Mouse (Mus musculus) stomach, postnatal 0 days (tissue): ENCODE results near the gene Sf3b5. TPM values are rescaled to one million over a fixed set of nuclear protein-coding genes. Genes with fewer than 3 reads are reported as not detected.
"Not testable (repeated sequence)": the region's sequence is repeated elsewhere in the genome, so short reads cannot be mapped to it uniquely, and the experiment has no call there.

Experiments used
- ATAC-seq: fragments of 200-750 bp; cut with Nextera tagmentation; 2 replicates; pipeline ENCODE4 v1.8.0; 2017; ENCODE audit not compliant: low FRiP score, low TSS enrichment
- DNase-seq: peaks from one replicate; pipeline ENCODE4 v3.0.0-alpha.2; 2016; ENCODE audit warnings: low spot score
- H3K27ac ChIP-seq: fragments of 300-500 bp; sonication (generic); replicated peaks from 2 replicates; pipeline ENCODE4 v1.5.1; 2014; ENCODE audit warnings: mild to moderate bottlenecking, control low read depth
- H3K27me3 ChIP-seq: fragments of 300-500 bp; sonication (generic); 2 replicates; pipeline ENCODE4 v1.6.1; 2014; ENCODE audit warnings: low read length; ENCODE audit not compliant: control insufficient read depth, insufficient read depth
- H3K36me3 ChIP-seq: fragments of 300-500 bp; sonication (generic); 2 replicates; pipeline ENCODE4 v1.6.1; 2014; ENCODE audit warnings: low read length, mixed read lengths; ENCODE audit not compliant: control insufficient read depth, insufficient read depth
- H3K4me1 ChIP-seq: fragments of 300-500 bp; sonication (generic); replicated peaks from 2 replicates; pipeline ENCODE4 v1.6.1; 2014; ENCODE audit warnings: antibody characterized with exemption; ENCODE audit not compliant: control insufficient read depth, insufficient read depth
- H3K4me2 ChIP-seq: fragments of 300-500 bp; sonication (generic); replicated peaks from 2 replicates; pipeline ENCODE4 v1.6.1; 2014; ENCODE audit warnings: low read depth, mild to moderate bottlenecking, control low read depth, moderate library complexity
- H3K4me3 ChIP-seq: fragments of 300-500 bp; sonication (generic); 2 replicates; pipeline ENCODE4 v1.5.1; 2014; ENCODE audit warnings: low read depth, low read length, control low read depth
- H3K9ac ChIP-seq: fragments of 300-500 bp; sonication (generic); 2 replicates; pipeline ENCODE4 v1.6.1; 2014; ENCODE audit warnings: mild to moderate bottlenecking, low read length, control low read depth, mixed read lengths
- H3K9me3 ChIP-seq: fragments of 300-500 bp; sonication (generic); 2 replicates; pipeline ENCODE4 v1.6.1; 2016; ENCODE audit warnings: low read length; ENCODE audit not compliant: control insufficient read depth
- CTCF ChIP-seq: IDR thresholded peaks from 2 replicates; pipeline ENCODE4 v1.5.1; 2016; ENCODE audit warnings: antibody characterized with exemption, low read depth, mild to moderate bottlenecking, moderate library complexity
- EP300 ChIP-seq: optimal IDR thresholded peaks from 2 replicates; pipeline ENCODE3; 2016; ENCODE audit warnings: antibody characterized with exemption
- WGBS: fragments of 180-500 bp; shearing (Covaris S2); extraction: QIAGEN DNeasy Blood & Tissue Kit; methylation state at CpG from one replicate; pipeline ENCODE4 v1.1.7; 2014; 5-methylcytosine and 5-hydroxymethylcytosine counted together
- polyA plus RNA-seq: library from polyadenylated mRNA; unstranded; fragments of >200 nt; fragmentation: Nextera tagmentation; extraction: Ambion mirVana; gene quantifications from 2 replicates; pipeline ENCODE4 v1.2.1, GENCODE M21; 2015

The Sf3b5 gene
- polyA plus RNA-seq, 1 experiment from 2014 or later = 29.3 TPM

GRCm38 (mm10) chr10:13014026-13014425 is 8.9 kb downstream of the Sf3b5 start:
- H3K4me3 ChIP-seq = no peak overlapping the region
- 0 out of 2 replicates have a peak, but pooled peaks cover 4% of the 10 kb centered on the region for H3K4me1 ChIP-seq
- H3K9me3 ChIP-seq = no peaks in the 10 kb centered on the region
- H3K9ac ChIP-seq = no peak overlapping the region
- ATAC-seq (no peak), DNase-seq (no peak)
- WGBS = 61% methylated on average over 7 of the region's 7 CpGs
- no peak overlapping the region for H3K27ac ChIP-seq
- H3K36me3 ChIP-seq = no peaks in the 10 kb centered on the region
- H3K27me3 ChIP-seq = no peaks in the 10 kb centered on the region
- no peak for TF ChIP-seq CTCF
- TF ChIP-seq EP300 = no peak
- no peak overlapping the region for H3K4me2 ChIP-seq

GRCm38 (mm10) chr10:13016573-13016972 is 11.4 kb downstream of the Sf3b5 start:
- Histone ChIP-seq H3K27ac (no peak overlapping the region), H3K36me3 (no peaks in the 10 kb centered on the region), H3K9me3 (no peaks in the 10 kb centered on the region), H3K4me1 (no peaks in the 10 kb centered on the region), H3K9ac (no peak overlapping the region), H3K4me2 (no peak overlapping the region), H3K4me3 (no peak overlapping the region), H3K27me3 (no peaks in the 10 kb centered on the region)
- ATAC-seq = peak; percentile 70
- TF ChIP-seq EP300 = no peak
- TF ChIP-seq CTCF = peak; percentile 88
- WGBS = 14% methylated on average over 4 of the region's 4 CpGs
- peak; percentile 34 for DNase-seq

- 68% methylated on average over 7 of the region's 7 CpGs for WGBS
- no peak overlapping the region for H3K4me3 ChIP-seq
Measured at GRCm38 (mm10) chr10:13018510-13018909, 13.4 kb downstream of the Sf3b5 start.

DNA sequence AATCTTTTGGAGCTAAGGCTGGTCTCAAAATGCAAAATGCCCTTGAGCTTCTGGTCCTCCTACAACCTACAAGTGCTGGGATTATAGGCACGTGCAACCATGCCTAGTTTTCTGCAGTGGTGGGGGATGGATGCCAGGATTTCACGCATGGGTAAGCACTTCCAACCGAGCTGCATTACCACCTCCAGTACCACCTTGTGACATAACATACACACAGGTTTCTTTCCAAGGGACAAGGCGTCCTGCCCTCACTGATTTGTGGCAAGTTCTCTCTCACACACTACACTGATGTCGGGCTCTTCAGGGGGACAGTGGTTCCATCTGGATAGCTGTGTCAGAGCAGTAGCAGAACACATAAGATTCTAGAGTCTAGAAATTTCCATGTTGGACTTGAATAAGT is 13.9 kb downstream of the Sf3b5 start:
- H3K9ac ChIP-seq = no peak overlapping the region
- 80% methylated on average over 5 of the region's 5 CpGs for WGBS
- H3K4me2 ChIP-seq = no peak overlapping the region
- no peaks in the 10 kb centered on the region for H3K27me3 ChIP-seq
- H3K27ac ChIP-seq = no peak overlapping the region
- H3K4me1 ChIP-seq = no peaks in the 10 kb centered on the region
- ATAC-seq (no peak), DNase-seq (no peak)
- no peak for TF ChIP-seq EP300
- H3K9me3 ChIP-seq = no peaks in the 10 kb centered on the region
- no peaks in the 10 kb centered on the region for H3K36me3 ChIP-seq
- no peak overlapping the region for H3K4me3 ChIP-seq

More at GRCm38 (mm10) chr10:13018510-13018909, 13.4 kb downstream of the Sf3b5 start:
- no peak overlapping the region for H3K9ac ChIP-seq
- H3K27me3 ChIP-seq = no peaks in the 10 kb centered on the region
- ATAC-seq (no peak), DNase-seq (peak; percentile 29)
- no peak overlapping the region for H3K27ac ChIP-seq
- H3K36me3 ChIP-seq = no peaks in the 10 kb centered on the region
- no peaks in the 10 kb centered on the region for H3K9me3 ChIP-seq
- no peaks in the 10 kb centered on the region for H3K4me1 ChIP-seq
- TF ChIP-seq EP300 (no peak), CTCF (peak; percentile 85)
- no peak overlapping the region for H3K4me2 ChIP-seq

GRCm38 (mm10) chr10:13022103-13022502 is 17.0 kb downstream of the Sf3b5 start:
- no peak for ATAC-seq
- no peak for TF ChIP-seq CTCF
- no peak for TF ChIP-seq EP300
- WGBS = 71% methylated on average over 4 of the region's 4 CpGs

GRCm38 (mm10) chr10:13023985-13024384 is 18.8 kb downstream of the Sf3b5 start:
- WGBS = 61% methylated on average over 3 of the region's 3 CpGs
- not testable (repeated sequence) for ATAC-seq, H3K36me3 ChIP-seq, H3K4me3 ChIP-seq, H3K9ac ChIP-seq, H3K27ac ChIP-seq, DNase-seq, H3K4me2 ChIP-seq, H3K27me3 ChIP-seq, H3K9me3 ChIP-seq, H3K4me1 ChIP-seq

More at GRCm38 (mm10) chr10:13022103-13022502, 17.0 kb downstream of the Sf3b5 start:
- Histone ChIP-seq H3K27ac (no peak overlapping the region), H3K4me3 (no peak overlapping the region), H3K4me1 (no peaks in the 10 kb centered on the region), H3K27me3 (no peaks in the 10 kb centered on the region), H3K4me2 (no peak overlapping the region), H3K36me3 (no peaks in the 10 kb centered on the region), H3K9me3 (no peaks in the 10 kb centered on the region), H3K9ac (no peak overlapping the region)
- no peak for DNase-seq
